Mouse (Mus musculus) lung, postnatal 0 days (tissue): ENCODE results near the gene Adgrg4. TPM values are rescaled to one million over a fixed set of nuclear protein-coding genes. Genes with fewer than 3 reads are reported as not detected.

ENCODE experiments used
- ATAC-seq: fragments of 200-750 bp; cut with Nextera tagmentation; 2 replicates; pipeline ENCODE4 v1.8.0; 2017; ENCODE audit warnings: moderate library complexity
- DNase-seq: peaks from one replicate; pipeline ENCODE4 v3.0.0-alpha.2; 2016; ENCODE audit warnings: low spot score
- H3K27ac ChIP-seq: fragments of 300-500 bp; sonication (generic); 2 replicates; pipeline ENCODE4 v1.5.1; 2014; ENCODE audit warnings: antibody characterized with exemption, mild to moderate bottlenecking, low read length, mixed read lengths
- H3K27me3 ChIP-seq: fragments of 300-500 bp; sonication (generic); replicated peaks from 2 replicates; pipeline ENCODE4 v1.6.1; 2014; ENCODE audit warnings: low read length, mixed read lengths; ENCODE audit not compliant: insufficient read depth
- H3K36me3 ChIP-seq: fragments of 300-500 bp; sonication (generic); 2 replicates; pipeline ENCODE4 v1.6.1; 2014; ENCODE audit warnings: low read length, mixed read lengths; ENCODE audit not compliant: insufficient read depth
- H3K4me1 ChIP-seq: fragments of 300-500 bp; sonication (generic); 2 replicates; pipeline ENCODE4 v1.6.1; 2014; ENCODE audit warnings: antibody characterized with exemption, low read depth, low read length, mixed read lengths; ENCODE audit not compliant: insufficient read depth
- H3K4me2 ChIP-seq: fragments of 300-500 bp; sonication (generic); replicated peaks from 2 replicates; pipeline ENCODE4 v1.6.1; 2014; ENCODE audit warnings: low read depth, mild to moderate bottlenecking, low read length, moderate library complexity, mixed read lengths
- H3K4me3 ChIP-seq: fragments of 300-500 bp; sonication (generic); 2 replicates; pipeline ENCODE4 v1.5.1; 2014; ENCODE audit warnings: low read depth, low read length
- H3K9ac ChIP-seq: fragments of 300-500 bp; sonication (generic); replicated peaks from 2 replicates; pipeline ENCODE4 v1.6.1; 2014; ENCODE audit warnings: low read depth, mild to moderate bottlenecking
- H3K9me3 ChIP-seq: fragments of 300-500 bp; sonication (generic); 2 replicates; pipeline ENCODE4 v1.6.1; 2016; ENCODE audit warnings: low read length, mixed read lengths
- CTCF ChIP-seq: IDR thresholded peaks from 2 replicates; pipeline ENCODE4 v1.5.1; 2016; ENCODE audit warnings: antibody characterized with exemption, mild to moderate bottlenecking
- EP300 ChIP-seq: IDR thresholded peaks from 2 replicates; pipeline ENCODE4 v1.6.1; 2016; ENCODE audit warnings: antibody characterized with exemption, mild to moderate bottlenecking, control low read depth
- WGBS: fragments of 180-500 bp; shearing (Covaris S2); extraction: QIAGEN DNeasy Blood & Tissue Kit; methylation state at CpG from one replicate; pipeline ENCODE4 v1.1.7; 2014; 5-methylcytosine and 5-hydroxymethylcytosine counted together
- polyA plus RNA-seq: library from polyadenylated mRNA; unstranded; fragments of >200 nt; fragmentation: Nextera tagmentation; extraction: Ambion mirVana; gene quantifications from 2 replicates; pipeline ENCODE4 v1.2.1, GENCODE M21; 2015

Gene Adgrg4
- polyA plus RNA-seq, result not detected in 2 replicates

GRCm38 (mm10) chrX:56869863-56870262, at the start of gene Adgrg4:
Adgrg4 (plus strand) TSS chrX:56870163.
- H3K27me3 ChIP-seq, result no peaks in the 10 kb centered on the region
- no peak within 1 kb of the TSS for H3K4me3 ChIP-seq
- H3K4me2 ChIP-seq, result no peak within 1 kb of the TSS
- no peak within 1 kb of the TSS for H3K9ac ChIP-seq
- no peak for TF ChIP-seq CTCF
- no peak for TF ChIP-seq EP300
- ATAC-seq (no peak), DNase-seq (no peak)
- WGBS, result 79% methylated on average over 2 of the region's 2 CpGs
- no peak within 1 kb of the TSS for H3K27ac ChIP-seq
- H3K36me3 ChIP-seq, result no peaks in the 10 kb centered on the region
- no peaks in the 10 kb centered on the region for H3K9me3 ChIP-seq
- no peaks in the 10 kb centered on the region for H3K4me1 ChIP-seq

GRCm38 (mm10) chrX:56821765-56822603, 48.0 kb upstream of the Adgrg4 start, which contains the start of gene Map7d3:
Map7d3 (minus strand) TSS chrX:56822326.
- DNase-seq (peak; percentile 29), ATAC-seq (peak; percentile 57)
- no peak for TF ChIP-seq CTCF
- no peaks in the 10 kb centered on the region for H3K4me1 ChIP-seq
- peak within 1 kb of the TSS; percentile 44 for H3K4me3 ChIP-seq
- no peaks in the 10 kb centered on the region for H3K27me3 ChIP-seq
- WGBS, result 15% methylated on average over 33 of the region's 35 CpGs
- H3K9me3 ChIP-seq, result no peaks in the 10 kb centered on the region
- no peak within 1 kb of the TSS for H3K27ac ChIP-seq
- H3K4me2 ChIP-seq, result peak within 1 kb of the TSS; percentile 61
- no peaks in the 10 kb centered on the region for H3K36me3 ChIP-seq
- no peak within 1 kb of the TSS for H3K9ac ChIP-seq

- H3K4me3 ChIP-seq, result no peak overlapping the region
- H3K9me3 ChIP-seq, result no peaks in the 10 kb centered on the region
- no peak overlapping the region for H3K4me2 ChIP-seq
- no peaks in the 10 kb centered on the region for H3K27me3 ChIP-seq
- no peak overlapping the region for H3K27ac ChIP-seq
- H3K4me1 ChIP-seq, result no peaks in the 10 kb centered on the region
- no peak overlapping the region for H3K9ac ChIP-seq
- no peaks in the 10 kb centered on the region for H3K36me3 ChIP-seq
- DNase-seq (no peak), ATAC-seq (no peak)
- TF ChIP-seq CTCF (no peak), EP300 (no peak)
- WGBS, result 56% methylated on average over 6 of the region's 6 CpGs
These were observed 42.5 kb upstream of the Adgrg4 start for GRCm38 (mm10) chrX:56827492-56827891.

- Histone ChIP-seq H3K9me3 (no peaks in the 10 kb centered on the region), H3K27ac (no peak overlapping the region), H3K4me1 (no peaks in the 10 kb centered on the region), H3K36me3 (no peaks in the 10 kb centered on the region), H3K4me3 (no peak overlapping the region), H3K9ac (no peak overlapping the region), H3K4me2 (no peak overlapping the region), H3K27me3 (no peaks in the 10 kb centered on the region)
- DNase-seq (no peak), ATAC-seq (no peak)
- TF ChIP-seq CTCF (no peak), EP300 (no peak)
- 69% methylated on average over 6 of the region's 6 CpGs for WGBS
These were observed 34.1 kb upstream of the Adgrg4 start for GRCm38 (mm10) chrX:56835842-56836241.

- Histone ChIP-seq H3K27ac (no peak overlapping the region), H3K4me1 (no peaks in the 10 kb centered on the region), H3K9me3 (no peaks in the 10 kb centered on the region), H3K4me3 (no peak overlapping the region), H3K4me2 (no peak overlapping the region), H3K36me3 (no peaks in the 10 kb centered on the region), H3K27me3 (no peaks in the 10 kb centered on the region), H3K9ac (no peak overlapping the region)
- TF ChIP-seq CTCF (peak; percentile 74), EP300 (no peak)
- DNase-seq, result peak; percentile 26
- no peak for ATAC-seq
These were observed 30.6 kb upstream of the Adgrg4 start for GRCm38 (mm10) chrX:56839369-56839768.

GRCm38 (mm10) chrX:56841255-56841654, 28.7 kb upstream of the Adgrg4 start:
- Histone ChIP-seq H3K9ac (no peak overlapping the region), H3K4me3 (no peak overlapping the region), H3K27ac (no peak overlapping the region), H3K4me1 (no peaks in the 10 kb centered on the region), H3K36me3 (no peaks in the 10 kb centered on the region), H3K4me2 (no peak overlapping the region), H3K9me3 (no peaks in the 10 kb centered on the region), H3K27me3 (no peaks in the 10 kb centered on the region)
- DNase-seq, result peak; percentile 7
- no peak for ATAC-seq
- WGBS, result 55% methylated on average over 5 of the region's 5 CpGs
- TF ChIP-seq EP300 (no peak), CTCF (peak; percentile 17)
